Comparison of ENCODE assay signal across 1 mouse cellular context in the genomic region with DNA sequence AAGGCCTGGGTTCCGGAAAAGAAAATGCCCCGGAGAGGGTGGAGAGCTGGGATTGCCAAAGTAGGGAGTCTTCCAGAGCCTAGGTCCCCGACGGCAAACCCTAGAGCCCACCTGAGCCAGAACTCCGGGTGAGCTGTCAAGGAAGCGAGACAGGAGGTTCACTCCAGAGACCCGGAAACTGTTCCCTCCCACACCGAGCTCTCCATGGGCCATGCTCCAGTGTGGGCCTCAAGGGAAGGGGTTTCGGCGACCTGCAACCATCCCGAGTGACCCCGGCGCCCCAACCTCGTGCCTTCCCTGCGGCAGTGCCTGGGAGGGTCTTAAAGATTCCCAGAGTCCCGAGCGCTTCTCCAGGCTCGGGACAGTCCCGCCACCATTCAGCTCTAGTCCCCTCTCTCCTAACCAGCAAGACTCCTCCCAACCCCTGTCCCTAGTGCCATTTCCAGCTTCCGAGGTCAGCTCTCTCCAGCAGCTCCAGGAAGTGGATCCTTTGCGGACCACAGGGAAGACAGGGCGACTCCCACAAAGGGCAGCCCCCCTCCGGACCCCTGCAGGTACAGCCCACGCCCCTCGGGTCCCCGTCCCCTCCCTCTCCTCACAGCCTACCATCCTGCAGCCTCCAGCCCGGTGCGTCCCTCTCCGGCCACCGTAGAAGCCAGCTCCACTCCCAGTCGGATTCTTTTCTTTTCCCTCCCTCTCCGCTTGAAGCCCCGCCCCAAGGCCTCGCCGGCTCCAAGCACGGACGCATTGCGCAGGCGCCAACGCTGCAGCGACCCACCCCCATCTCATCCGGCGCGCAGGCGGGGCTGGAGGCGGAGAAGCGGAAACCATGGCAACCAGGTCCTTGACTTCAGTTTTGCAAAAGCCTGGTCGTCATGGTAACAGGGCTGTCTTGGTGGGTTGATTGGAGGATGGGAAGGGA.
TF ChIP-seq lines count a peak whose summit lies in the region.

A gene (minus strand): TSS at position 734 of the 922 bp plus-strand sequence.

TF ChIP-seq in CH12.LX, 34 proteins besides CTCF, POLR2A, EP300 and RAD21 (continued from another document):
- TF ChIP-seq NELFE (IDR thresholded peaks at IDR 0.05; ENCODE audit: low read depth, low read length) (peak; percentile 66), HCFC1 (IDR thresholded peaks at IDR 0.05; ENCODE audit: low read depth, low read length) (peak; percentile 72), E2F4 (IDR thresholded peaks at IDR 0.05; ENCODE audit: insufficient replicate concordance, low read depth, low read length) (no peak), USF1 (IDR thresholded peaks at IDR 0.05; ENCODE audit: low read depth, low read length) (no peak), ZNF384 (IDR thresholded peaks at IDR 0.05; ENCODE audit: low read depth, low read length) (no peak), PAX5 (IDR thresholded peaks at IDR 0.05; ENCODE audit: low read length) (no peak), NRF1 (IDR thresholded peaks at IDR 0.05; ENCODE audit: low read depth, low read length) (peak; percentile 95), POLR2AphosphoS2 (IDR thresholded peaks at IDR 0.05; ENCODE audit: low read depth, low read length) (no peak), CHD2 (IDR thresholded peaks at IDR 0.05; ENCODE audit: low read length) (peak; percentile 47; the same call in 1 of the 2 replicates), MAFK (IDR thresholded peaks at IDR 0.05; ENCODE audit: insufficient replicate concordance, low read length) (no peak), KAT2A (IDR thresholded peaks at IDR 0.05; ENCODE audit: insufficient replicate concordance, low read length) (no peak), MXI1 (IDR thresholded peaks at IDR 0.05; ENCODE audit: low read depth, low read length) (peak; percentile 97), MYC (IDR thresholded peaks at IDR 0.05; ENCODE audit: low read depth, low read length) (no peak), SIN3A (IDR thresholded peaks at IDR 0.05; ENCODE audit: low read length) (peak; percentile 81), USF2 (conservative IDR thresholded peaks at IDR 0.05; ENCODE audit: low read depth, low read length) (no peak), GABPA (IDR thresholded peaks at IDR 0.05; ENCODE audit: insufficient replicate concordance, low read depth, low read length) (no peak), UBTF (IDR thresholded peaks at IDR 0.05; ENCODE audit: low read depth, low read length) (no peak), RCOR1 (conservative IDR thresholded peaks at IDR 0.05; ENCODE audit: low read depth, low read length) (no peak), ZKSCAN1 (IDR thresholded peaks at IDR 0.05; ENCODE audit: borderline replicate concordance, low read depth, low read length) (no peak), MAZ (IDR thresholded peaks at IDR 0.05; ENCODE audit: low read depth, low read length) (peak; percentile 92; the same call in 1 of the 2 replicates), ZC3H11A (IDR thresholded peaks at IDR 0.05; ENCODE audit: low read depth, low read length) (no peak), TCF12 (IDR thresholded peaks at IDR 0.05; ENCODE audit: low read depth, low read length) (peak; percentile 51; the same call in 1 of the 2 replicates)
